Mouse (Mus musculus): ENCODE measurements around the gene Gm17728. TPM values are rescaled to one million over a fixed set of nuclear protein-coding genes. Genes with fewer than 3 reads are reported as not detected.

Gm17728 gene
- polyA plus RNA-seq, 1 experiment from 2014 or later, result not detected

DNA sequence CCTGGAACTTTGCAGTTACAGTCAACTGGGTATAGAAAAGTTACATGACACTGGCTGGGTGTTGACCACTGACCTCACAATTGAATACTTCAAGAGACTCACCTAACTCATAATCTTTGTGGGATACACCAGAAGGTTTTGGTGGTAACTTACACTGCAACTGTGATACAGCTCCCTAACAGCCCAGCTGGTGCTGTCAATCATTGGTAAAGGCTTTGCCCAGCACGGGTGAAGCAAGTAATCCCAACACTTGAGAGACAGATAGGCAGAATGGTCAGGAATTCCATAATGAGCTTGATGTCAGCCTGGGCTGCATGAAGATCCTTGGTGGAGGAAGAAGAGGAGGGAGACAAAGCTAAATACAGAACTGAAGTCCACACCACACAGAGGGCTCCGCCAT, 39.0 kb downstream of the Gm17728 start:
- Histone ChIP-seq H3K9me3 (ENCODE audit: control insufficient read depth, low read length) (no peaks in the 10 kb centered on the region), H3K27ac (ENCODE audit: low read depth, low read length) (no peak overlapping the region), H3K4me3 (ENCODE audit: low read depth, low read length) (no peak overlapping the region), H3K9ac (ENCODE audit: low read length) (no peak overlapping the region), H3K36me3 (ENCODE audit: control insufficient read depth, insufficient read depth, low read length) (no peaks in the 10 kb centered on the region), H3K27me3 (ENCODE audit: control insufficient read depth, insufficient read depth, low read length) (no peaks in the 10 kb centered on the region), H3K4me2 (no peak overlapping the region), H3K4me1 (ENCODE audit: control insufficient read depth, insufficient read depth, low read length) (no peaks in the 10 kb centered on the region)
- ATAC-seq (ENCODE audit: low FRiP score) (no peak), DNase-seq (ENCODE audit: low spot score, missing footprints) (no peak)
- WGBS, result 70% methylated on average over 2 of the region's 2 CpGs

Other genes with a start within 250 kb of the Gm17728 start
- not detected in 2 replicates for gene Pabpc6, start 247.7 kb downstream of the Gm17728 start, polyA plus RNA-seq (2014; fragmentation: Nextera tagmentation; extraction: Ambion mirVana)

All from midbrain, embryonic 11.5 days (tissue).